Mouse (Mus musculus): ENCODE data around the gene Olfr1242. TPM values are rescaled to one million over a fixed set of nuclear protein-coding genes. Genes with fewer than 3 reads are reported as not detected.

Olfr1242 gene
- polyA plus RNA-seq (2016; fragmentation: Nextera tagmentation; extraction: Ambion mirVana) = not detected in 2 replicates

- no peak within 1 kb of the TSS for H3K9ac ChIP-seq
Observed at GRCm38 (mm10) chr2:89498235-89498634, at the start of gene Olfr1242. TSS of gene Olfr1242 (minus strand) at chr2:89498335.

DNA sequence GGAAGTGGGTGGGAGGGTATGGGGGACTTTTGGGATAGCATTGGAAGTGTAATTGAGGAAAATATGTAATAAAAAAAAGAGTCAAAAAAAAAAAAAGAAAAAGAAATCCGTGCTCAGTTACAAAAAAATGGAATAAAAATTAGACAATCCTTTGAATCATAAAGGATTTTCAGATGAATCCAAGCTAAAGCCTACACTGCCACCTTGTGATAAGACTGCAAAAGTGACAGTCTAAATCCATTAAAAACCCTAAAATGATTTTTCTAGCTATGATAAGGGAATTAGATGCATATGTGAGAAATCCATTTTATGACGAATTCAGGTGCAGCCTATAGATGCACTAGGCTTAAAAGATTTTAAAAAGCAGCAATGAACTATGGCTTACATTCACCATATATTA lies 46.4 kb upstream of the Olfr1242 start:
- no peak overlapping the region for H3K4me3 ChIP-seq
- ATAC-seq (ENCODE audit: insufficient number of reproducible peaks, insufficient read depth, low FRiP score, low TSS enrichment) = no peak
- H3K9ac ChIP-seq = no peak overlapping the region
- no peak overlapping the region for H3K4me2 ChIP-seq (replicated peaks)
- H3K4me1 ChIP-seq = no peaks in the 10 kb centered on the region
- 50% methylated on average over 2 of the region's 2 CpGs for WGBS
- H3K27ac ChIP-seq = no peak overlapping the region
- no peaks in the 10 kb centered on the region for H3K9me3 ChIP-seq
- H3K27me3 ChIP-seq = no peaks in the 10 kb centered on the region
- no peaks in the 10 kb centered on the region for H3K36me3 ChIP-seq

More at GRCm38 (mm10) chr2:89498235-89498634, at the start of gene Olfr1242:
- H3K4me1 ChIP-seq = no peaks in the 10 kb centered on the region
- 86% methylated on average over 1 of the region's 1 CpGs for WGBS
- no peak within 1 kb of the TSS for H3K4me3 ChIP-seq
- no peaks in the 10 kb centered on the region for H3K27me3 ChIP-seq
- H3K27ac ChIP-seq = no peak within 1 kb of the TSS
- ATAC-seq (ENCODE audit: insufficient number of reproducible peaks, insufficient read depth, low FRiP score, low TSS enrichment) = no peak
- H3K9me3 ChIP-seq = no peaks in the 10 kb centered on the region
- no peak within 1 kb of the TSS for H3K4me2 ChIP-seq (replicated peaks)
- H3K36me3 ChIP-seq = no peaks in the 10 kb centered on the region

DNA sequence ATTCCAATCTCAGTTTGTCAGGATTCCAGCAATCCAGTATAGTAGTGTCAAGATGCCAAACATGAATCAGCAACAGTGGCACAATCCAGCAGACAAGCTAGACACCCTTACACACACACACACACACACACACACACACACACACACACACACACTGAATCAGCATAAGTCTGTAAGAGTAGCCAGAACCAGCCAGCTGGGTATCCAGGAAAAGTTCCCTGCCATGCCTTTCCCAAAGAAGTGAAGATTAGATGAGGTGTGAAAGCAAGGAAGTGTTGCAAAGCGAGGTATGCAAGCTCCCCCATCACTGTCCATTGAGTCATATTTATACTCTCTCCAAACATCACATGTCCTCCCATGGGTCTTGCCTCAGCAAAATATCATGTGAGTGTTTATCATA lies 41.8 kb upstream of the Olfr1242 start:
- Histone ChIP-seq H3K9me3 (no peaks in the 10 kb centered on the region), H3K27ac (no peak overlapping the region), H3K27me3 (no peaks in the 10 kb centered on the region), H3K4me2 (replicated peaks) (no peak overlapping the region), H3K9ac (no peak overlapping the region), H3K4me3 (no peak overlapping the region), H3K36me3 (no peaks in the 10 kb centered on the region), H3K4me1 (no peaks in the 10 kb centered on the region)
- WGBS = 75% methylated on average over 1 of the region's 1 CpGs
- no peak for ATAC-seq (ENCODE audit: insufficient number of reproducible peaks, insufficient read depth, low FRiP score, low TSS enrichment)

DNA sequence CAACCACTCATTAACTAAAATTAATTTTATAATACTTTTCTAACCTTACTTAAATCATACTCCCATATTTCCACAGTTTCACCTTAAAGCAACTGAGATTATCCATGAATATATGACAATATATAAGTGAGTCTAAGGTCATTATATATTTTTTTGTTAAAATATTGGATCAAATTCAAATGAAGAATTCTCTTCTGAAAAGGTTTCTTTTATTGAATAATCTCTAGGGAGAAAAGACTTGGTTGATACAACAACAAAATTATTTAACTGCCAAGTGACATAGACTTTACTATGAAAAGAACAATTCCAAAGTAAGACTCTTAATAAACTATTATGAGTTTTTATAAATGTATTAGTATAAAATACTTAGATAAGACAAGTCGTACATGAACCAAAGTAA lies 33.3 kb upstream of the Olfr1242 start, which contains the start of gene Olfr1243:
Gene Olfr1243, minus strand, starts transcription at position 101 of the 400 bp plus-strand sequence.
- Histone ChIP-seq H3K27ac (no peak within 1 kb of the TSS), H3K4me1 (no peaks in the 10 kb centered on the region), H3K36me3 (no peaks in the 10 kb centered on the region), H3K27me3 (no peaks in the 10 kb centered on the region), H3K4me3 (no peak within 1 kb of the TSS), H3K9me3 (no peaks in the 10 kb centered on the region), H3K9ac (no peak within 1 kb of the TSS), H3K4me2 (replicated peaks) (no peak within 1 kb of the TSS)
- WGBS = 100% methylated on average over 1 of the region's 1 CpGs
- no peak for ATAC-seq (ENCODE audit: insufficient number of reproducible peaks, insufficient read depth, low FRiP score, low TSS enrichment)

- no peaks in the 10 kb centered on the region for H3K27me3 ChIP-seq
- H3K36me3 ChIP-seq = no peaks in the 10 kb centered on the region
- no peak within 1 kb of the TSS for H3K4me3 ChIP-seq
- no peak for ATAC-seq (ENCODE audit: insufficient number of reproducible peaks, insufficient read depth, low FRiP score, low TSS enrichment)
- no peaks in the 10 kb centered on the region for H3K4me1 ChIP-seq
- H3K27ac ChIP-seq = no peak within 1 kb of the TSS
- H3K9ac ChIP-seq = no peak within 1 kb of the TSS
- H3K4me2 ChIP-seq (replicated peaks) = no peak within 1 kb of the TSS
- no peaks in the 10 kb centered on the region for H3K9me3 ChIP-seq
Observed at GRCm38 (mm10) chr2:89487026-89487425, 11.1 kb downstream of the Olfr1242 start, which contains the start of gene Olfr1241. TSS of gene Olfr1241 (minus strand) at chr2:89487126.

- no peak within 1 kb of the TSS for H3K9ac ChIP-seq
- WGBS = 87% methylated on average over 3 of the region's 3 CpGs
Observed at GRCm38 (mm10) chr2:89442900-89443299, 55.2 kb downstream of the Olfr1242 start, which contains the start of gene Olfr1240. TSS of gene Olfr1240 (minus strand) at chr2:89443000.

More at GRCm38 (mm10) chr2:89442900-89443299, 55.2 kb downstream of the Olfr1242 start, which contains the start of gene Olfr1240:
- ATAC-seq (ENCODE audit: insufficient number of reproducible peaks, insufficient read depth, low FRiP score, low TSS enrichment) = no peak
- no peak within 1 kb of the TSS for H3K27ac ChIP-seq
- H3K4me1 ChIP-seq = no peaks in the 10 kb centered on the region
- no peaks in the 10 kb centered on the region for H3K36me3 ChIP-seq
- H3K4me3 ChIP-seq = no peak within 1 kb of the TSS
- no peaks in the 10 kb centered on the region for H3K27me3 ChIP-seq
- no peaks in the 10 kb centered on the region for H3K9me3 ChIP-seq
- no peak within 1 kb of the TSS for H3K4me2 ChIP-seq (replicated peaks)

Other genes with a start within 250 kb of the Olfr1242 start
- not detected in 2 replicates for gene Olfr1228, start 244.3 kb downstream of the Olfr1242 start, polyA plus RNA-seq (2016; fragmentation: Nextera tagmentation; extraction: Ambion mirVana)
- gene Olfr1229, start 210.3 kb downstream of the Olfr1242 start, polyA plus RNA-seq (2016; fragmentation: Nextera tagmentation; extraction: Ambion mirVana) = not detected in 2 replicates
- not detected in 2 replicates for gene Olfr1230, start 201.1 kb downstream of the Olfr1242 start, polyA plus RNA-seq (2016; fragmentation: Nextera tagmentation; extraction: Ambion mirVana)
- gene Olfr1231, start 191.3 kb downstream of the Olfr1242 start, polyA plus RNA-seq (2016; fragmentation: Nextera tagmentation; extraction: Ambion mirVana) = not detected in 2 replicates
- not detected in 2 replicates for gene Olfr1232, start 168.7 kb downstream of the Olfr1242 start, polyA plus RNA-seq (2016; fragmentation: Nextera tagmentation; extraction: Ambion mirVana)
- not detected in 2 replicates for gene Olfr1233, start 155.9 kb downstream of the Olfr1242 start, polyA plus RNA-seq (2016; fragmentation: Nextera tagmentation; extraction: Ambion mirVana)
- not detected in 2 replicates for gene Olfr1234, start 133.5 kb downstream of the Olfr1242 start, polyA plus RNA-seq (2016; fragmentation: Nextera tagmentation; extraction: Ambion mirVana)
- not detected in 2 replicates for gene Olfr1238, start 88.7 kb downstream of the Olfr1242 start, polyA plus RNA-seq (2016; fragmentation: Nextera tagmentation; extraction: Ambion mirVana)
- gene Olfr1239, start 77.9 kb downstream of the Olfr1242 start, polyA plus RNA-seq (2016; fragmentation: Nextera tagmentation; extraction: Ambion mirVana) = not detected in 2 replicates
- gene Olfr1240, start 55.3 kb downstream of the Olfr1242 start, polyA plus RNA-seq (2016; fragmentation: Nextera tagmentation; extraction: Ambion mirVana) = not detected in 2 replicates
- not detected in 2 replicates for gene Olfr1241, start 11.2 kb downstream of the Olfr1242 start, polyA plus RNA-seq (2016; fragmentation: Nextera tagmentation; extraction: Ambion mirVana)
- gene Olfr1243, start 33.2 kb upstream of the Olfr1242 start, polyA plus RNA-seq (2016; fragmentation: Nextera tagmentation; extraction: Ambion mirVana) = not detected in 2 replicates
- gene Olfr1245, start 80.1 kb upstream of the Olfr1242 start, polyA plus RNA-seq (2016; fragmentation: Nextera tagmentation; extraction: Ambion mirVana) = not detected in 2 replicates
- gene Olfr1246, start 94.8 kb upstream of the Olfr1242 start, polyA plus RNA-seq (2016; fragmentation: Nextera tagmentation; extraction: Ambion mirVana) = not detected in 2 replicates
- gene Olfr1247, start 115.8 kb upstream of the Olfr1242 start, polyA plus RNA-seq (2016; fragmentation: Nextera tagmentation; extraction: Ambion mirVana) = not detected in 2 replicates
- not detected in 2 replicates for gene Olfr1248, start 119.9 kb upstream of the Olfr1242 start, polyA plus RNA-seq (2016; fragmentation: Nextera tagmentation; extraction: Ambion mirVana)
- not detected in 2 replicates for gene Olfr1249, start 136.6 kb upstream of the Olfr1242 start, polyA plus RNA-seq (2016; fragmentation: Nextera tagmentation; extraction: Ambion mirVana)
- not detected in 2 replicates for gene Olfr1250, start 163.1 kb upstream of the Olfr1242 start, polyA plus RNA-seq (2016; fragmentation: Nextera tagmentation; extraction: Ambion mirVana)
- not detected in 2 replicates for gene Olfr1251, start 173.6 kb upstream of the Olfr1242 start, polyA plus RNA-seq (2016; fragmentation: Nextera tagmentation; extraction: Ambion mirVana)
- gene Olfr1252, start 226.7 kb upstream of the Olfr1242 start, polyA plus RNA-seq (2016; fragmentation: Nextera tagmentation; extraction: Ambion mirVana) = not detected in 2 replicates

Measured in embryonic facial prominence, embryonic 12.5 days (tissue).